Mouse (Mus musculus) spleen, adult 2 months (tissue): Measurements from ENCODE around the gene Ccdc144b.

Source experiments
- CTCF ChIP-seq: fragments of 200-500 bp; IDR thresholded peaks from 2 replicates; pipeline ENCODE4 v1.5.1; 2011; ENCODE audit warnings: mild to moderate bottlenecking, inconsistent platforms; ENCODE audit not compliant: insufficient read depth, insufficient read length, insufficient replicate concordance; ENCODE audit errors: extremely low read depth
- POLR2A ChIP-seq: fragments of 200-500 bp; IDR thresholded peaks from 2 replicates; pipeline ENCODE4 v1.6.1; 2011; ENCODE audit warnings: low read depth, low read length, inconsistent platforms

DNA sequence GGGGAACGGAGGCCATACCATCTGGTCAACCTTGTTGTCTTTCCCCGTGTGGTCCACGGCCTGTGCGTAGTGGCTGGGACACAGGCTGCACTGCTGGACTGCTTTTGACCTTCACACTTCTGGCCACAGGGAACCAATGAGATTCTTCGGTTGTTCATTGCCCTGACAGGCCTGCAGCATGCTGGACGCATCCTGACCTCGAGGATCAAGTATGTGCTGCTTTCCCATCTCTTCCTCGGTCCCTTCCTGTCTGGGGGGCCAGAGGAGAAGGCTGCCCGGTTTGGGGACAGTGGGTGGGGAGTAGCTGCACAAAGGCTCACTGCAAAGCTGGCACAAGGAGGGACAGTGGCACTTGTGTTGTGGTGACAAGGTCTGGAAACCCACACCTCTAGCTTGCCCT, 34.2 kb upstream of the Ccdc144b start:
- no peak for TF ChIP-seq CTCF
- TF ChIP-seq POLR2A, result no peak
